Mouse (Mus musculus): Measurements from ENCODE around the gene Gm20388.
"Not testable (repeated sequence)": the region's sequence is repeated elsewhere in the genome, so short reads cannot be mapped to it uniquely, and the experiment has no call there.

Gm20388 gene

DNA sequence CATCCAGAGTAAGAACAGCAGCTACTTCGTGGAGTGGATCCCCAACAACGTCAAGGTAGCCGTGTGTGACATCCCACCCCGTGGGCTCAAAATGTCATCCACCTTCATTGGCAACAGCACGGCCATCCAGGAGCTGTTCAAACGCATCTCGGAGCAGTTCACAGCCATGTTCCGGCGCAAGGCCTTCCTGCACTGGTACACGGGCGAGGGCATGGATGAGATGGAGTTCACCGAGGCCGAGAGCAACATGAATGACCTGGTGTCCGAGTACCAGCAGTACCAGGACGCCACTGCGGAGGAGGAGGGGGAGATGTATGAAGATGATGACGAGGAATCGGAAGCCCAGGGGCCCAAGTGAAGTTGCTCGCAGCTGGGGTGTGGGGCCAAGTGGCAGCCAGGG is 3510.7 kb downstream of the Gm20388 start:
- DNase-seq (ENCODE audit: low spot score) = no peak

DNA sequence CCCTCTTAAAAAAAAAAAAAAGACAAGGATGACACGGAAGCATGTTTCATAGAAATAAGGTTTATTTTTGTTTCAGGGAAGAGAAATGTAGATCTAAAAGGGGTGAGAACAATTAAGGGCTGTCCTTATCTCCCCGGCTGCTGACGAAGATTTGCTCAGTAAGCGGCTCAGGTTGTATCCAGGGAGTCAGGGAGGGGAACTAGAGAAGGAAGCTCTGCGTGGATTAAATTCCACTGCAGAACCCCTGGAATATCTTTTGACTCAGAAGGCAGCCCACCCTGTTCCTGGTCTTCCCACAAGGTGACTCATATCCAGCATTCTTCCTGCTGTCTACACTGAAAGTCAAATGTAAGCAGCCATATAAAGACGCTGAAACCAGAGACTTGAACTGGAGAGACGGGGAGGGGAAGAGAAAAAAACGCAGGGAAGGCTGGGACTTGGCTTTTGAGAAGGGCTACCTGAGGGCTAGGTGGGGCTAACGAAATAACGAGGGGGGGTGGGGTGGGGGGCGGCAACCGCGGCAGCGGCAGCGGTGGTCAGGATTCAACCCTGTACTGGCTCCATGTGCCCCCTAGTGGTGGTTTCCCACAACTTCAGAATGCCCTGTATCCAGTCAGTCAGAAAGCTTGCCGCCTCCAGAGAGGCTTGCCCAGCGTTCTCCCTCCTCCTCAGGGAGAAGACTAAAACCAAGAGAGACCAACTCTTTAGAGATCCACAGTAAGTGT is 3511.6 kb downstream of the Gm20388 start:
- DNase-seq (ENCODE audit: low spot score) = peak; percentile 68

DNA sequence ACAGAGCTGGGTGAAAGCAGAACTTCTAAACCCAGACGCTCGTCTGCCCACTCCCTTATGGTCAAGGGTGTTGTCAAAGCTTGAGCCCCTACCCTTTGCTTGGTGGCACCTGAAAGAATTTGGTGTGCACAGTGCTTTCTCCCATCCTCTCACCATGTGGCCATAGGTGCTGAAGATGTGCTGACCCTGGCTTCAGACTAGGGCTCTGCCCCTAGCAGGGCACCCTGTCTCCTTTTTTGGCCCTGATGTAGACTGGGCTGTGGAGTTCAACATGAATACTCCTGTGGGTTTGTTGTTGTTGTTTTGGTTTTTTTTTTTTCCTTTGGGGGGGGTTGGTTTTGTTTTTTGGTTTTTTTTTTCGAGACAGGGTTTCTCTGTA is 3512.1 kb downstream of the Gm20388 start:
- no peak for DNase-seq (ENCODE audit: low spot score)

DNA sequence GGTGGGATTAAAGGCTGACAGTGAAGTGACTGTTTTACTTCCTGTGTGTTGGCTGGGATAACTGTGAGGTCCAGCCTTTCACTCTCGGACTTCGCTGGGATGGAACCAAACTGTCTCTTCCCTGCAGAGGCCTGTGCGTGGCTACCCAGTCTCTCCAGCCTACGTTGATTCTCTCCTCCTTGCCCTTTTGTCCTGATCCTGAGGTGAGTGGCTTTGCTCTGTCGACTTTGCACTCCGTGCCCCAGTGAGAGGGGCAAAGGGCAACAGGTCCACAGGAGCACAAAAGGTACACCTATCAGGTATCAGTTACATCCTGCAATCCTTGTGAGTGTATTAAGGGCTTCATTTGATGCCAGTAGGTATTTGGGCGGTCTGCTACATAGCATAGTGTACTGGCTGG is 3512.8 kb downstream of the Gm20388 start, which contains the start of gene Def8:
Gene Def8 (plus strand): TSS at position 87 of the 400 bp plus-strand sequence.
- DNase-seq (ENCODE audit: low spot score) = no peak

DNA sequence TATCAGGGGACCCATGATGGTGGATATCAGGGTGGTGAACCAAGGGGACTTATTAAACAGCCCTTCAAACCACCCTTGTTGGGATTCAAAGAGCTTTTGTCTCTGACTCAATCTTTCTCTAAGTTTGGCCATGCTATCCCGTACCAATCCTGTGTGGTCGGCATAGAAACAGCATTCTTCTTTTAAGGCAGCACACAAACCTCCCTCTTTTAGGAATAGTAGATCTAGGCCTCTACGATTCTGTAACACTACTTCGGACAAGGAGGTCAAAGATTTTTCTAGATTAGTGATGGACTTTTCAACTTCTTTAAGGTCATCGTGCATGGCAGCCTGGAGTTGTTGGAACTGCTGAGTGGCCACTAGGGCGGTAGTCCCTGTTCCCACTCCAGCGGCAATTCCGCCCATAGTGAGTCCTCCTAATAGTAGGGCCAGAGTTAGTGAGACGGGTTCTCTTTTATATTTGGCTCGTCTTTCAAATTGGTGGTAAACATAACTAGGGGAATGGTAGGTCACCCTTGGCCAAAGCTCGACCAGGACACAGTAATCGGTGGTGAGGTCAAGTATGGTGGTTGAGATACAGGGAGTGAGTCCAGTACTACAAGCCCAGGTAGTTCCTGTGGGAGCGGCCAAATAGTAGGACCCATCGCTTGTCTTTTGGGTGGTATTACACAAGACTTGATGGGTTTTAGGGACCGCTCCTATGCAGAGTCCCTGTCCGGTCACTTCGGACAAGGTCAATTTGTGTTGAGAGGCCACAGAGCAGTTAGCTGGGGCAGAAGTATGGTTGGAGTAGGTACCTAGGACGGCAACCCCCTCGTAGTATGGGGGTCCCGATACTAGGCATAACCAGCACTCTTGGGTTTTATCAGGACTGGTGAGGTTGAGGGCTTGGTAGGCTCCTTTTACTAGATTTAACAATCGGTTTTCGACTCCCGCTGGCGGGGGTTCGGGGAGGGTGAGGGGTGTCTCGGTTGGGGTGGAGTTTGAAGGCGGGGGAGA is 3516.2 kb downstream of the Gm20388 start:
- DNase-seq (ENCODE audit: low spot score) = no peak

DNA sequence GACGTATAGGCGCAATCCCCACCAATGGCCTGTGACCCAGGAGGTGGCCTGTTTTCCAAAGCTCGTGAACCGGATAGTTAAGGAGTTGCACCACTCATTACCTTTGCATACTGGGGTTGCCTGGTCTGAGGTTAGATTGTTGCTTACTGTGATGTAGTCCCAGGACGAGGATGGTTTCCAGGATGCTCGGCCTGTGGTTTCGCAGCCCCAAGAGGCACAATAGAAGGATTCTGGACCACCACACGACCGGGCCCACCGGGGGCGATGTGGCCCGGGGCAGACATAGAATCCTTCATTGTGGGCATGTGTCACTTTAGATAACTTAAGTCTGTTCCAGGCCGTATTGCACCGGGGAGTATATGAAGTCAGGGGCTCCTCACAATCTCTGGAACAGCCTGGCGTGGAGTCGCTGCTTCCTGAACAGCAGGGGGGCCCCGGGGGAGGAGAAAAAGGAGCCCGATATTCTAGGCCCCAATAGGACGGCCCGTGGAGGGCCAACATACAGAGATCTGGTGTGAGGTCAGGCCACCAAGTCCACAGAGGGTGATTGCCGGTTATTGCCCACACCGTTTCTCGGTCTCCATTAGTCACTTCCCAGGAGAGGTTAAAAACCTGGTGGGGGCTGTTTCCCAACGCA is 3517.1 kb downstream of the Gm20388 start:
- DNase-seq (ENCODE audit: low spot score) = no peak

DNA sequence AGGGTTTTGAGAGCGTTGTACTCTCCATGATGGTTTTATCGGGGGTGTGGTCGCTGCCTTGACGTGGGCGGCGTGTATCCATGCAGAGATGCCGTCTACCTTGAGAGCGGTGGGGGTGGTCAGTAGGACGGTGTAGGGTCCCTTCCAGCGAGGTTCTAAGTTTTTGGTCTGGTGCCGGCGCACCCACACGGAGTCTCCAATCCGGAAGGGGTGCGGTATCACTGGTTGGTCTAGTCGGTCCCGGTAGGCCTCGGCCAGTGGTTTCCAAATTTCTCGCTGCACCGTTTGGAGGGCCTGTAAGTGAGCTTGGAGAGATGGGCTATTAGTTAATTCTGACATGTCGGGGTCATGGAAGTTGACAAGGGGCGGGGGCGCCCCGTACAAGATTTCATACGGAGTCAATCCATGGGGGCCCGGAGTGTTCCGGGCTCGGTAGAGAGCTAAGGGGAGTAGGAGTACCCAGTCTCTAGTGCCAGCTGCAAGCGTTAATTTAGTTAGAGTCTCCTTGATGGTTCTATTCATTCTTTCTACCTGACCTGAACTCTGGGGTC is 3517.8 kb downstream of the Gm20388 start:
- no peak for DNase-seq (ENCODE audit: low spot score)

DNA sequence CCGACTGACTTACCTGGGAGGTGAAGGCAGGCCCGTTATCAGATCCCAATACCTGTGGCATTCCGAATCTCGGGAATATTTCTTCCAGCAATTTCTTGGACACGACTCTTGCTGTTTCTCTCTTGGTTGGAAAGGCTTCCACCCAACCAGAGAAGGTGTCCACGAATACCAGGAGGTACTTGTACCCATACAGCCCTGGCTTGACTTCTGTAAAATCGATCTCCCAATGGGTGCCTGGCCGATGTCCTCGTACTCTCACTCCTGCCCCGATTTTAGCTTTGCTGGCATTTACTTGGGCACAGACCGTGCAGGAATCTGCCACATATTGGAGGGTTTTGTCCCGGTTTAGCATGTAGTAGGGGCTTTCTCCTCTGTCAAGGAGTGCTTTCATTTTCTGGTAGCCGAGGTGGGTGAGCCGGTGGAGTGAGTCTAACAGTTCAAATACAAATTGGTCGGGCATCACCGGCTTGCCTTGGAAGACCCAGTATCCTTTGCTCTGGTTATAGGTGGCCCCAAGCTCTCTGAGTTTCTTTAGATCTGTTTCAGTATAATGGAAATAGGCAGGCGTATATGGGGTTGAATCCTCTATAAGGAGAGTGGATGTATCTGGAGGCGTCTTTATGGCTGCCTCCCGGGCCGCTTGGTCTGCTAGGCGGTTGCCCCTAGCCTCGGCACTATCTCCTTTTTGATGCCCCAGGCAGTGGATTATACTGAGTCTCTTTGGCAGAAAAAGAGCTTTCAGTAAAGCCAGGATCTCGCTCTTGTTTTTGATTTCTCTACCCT is 3518.5 kb downstream of the Gm20388 start:
- DNase-seq (ENCODE audit: low spot score) = no peak

DNA sequence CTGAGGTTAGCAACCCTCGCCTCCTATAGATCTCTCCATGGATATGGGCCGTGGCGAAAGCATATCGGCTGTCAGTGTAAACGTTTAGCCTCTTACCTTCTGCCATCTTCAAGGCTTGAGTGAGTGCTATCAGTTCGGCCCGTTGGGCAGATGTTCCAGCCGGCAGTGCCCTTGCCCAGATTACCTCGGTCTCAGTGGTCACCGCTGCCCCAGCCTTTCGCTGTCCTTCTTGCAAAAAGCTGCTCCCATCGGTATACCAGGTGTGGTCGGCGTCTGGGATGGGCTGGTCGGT is 3519.0 kb downstream of the Gm20388 start:
- DNase-seq (ENCODE audit: low spot score) = not testable (repeated sequence)

DNA sequence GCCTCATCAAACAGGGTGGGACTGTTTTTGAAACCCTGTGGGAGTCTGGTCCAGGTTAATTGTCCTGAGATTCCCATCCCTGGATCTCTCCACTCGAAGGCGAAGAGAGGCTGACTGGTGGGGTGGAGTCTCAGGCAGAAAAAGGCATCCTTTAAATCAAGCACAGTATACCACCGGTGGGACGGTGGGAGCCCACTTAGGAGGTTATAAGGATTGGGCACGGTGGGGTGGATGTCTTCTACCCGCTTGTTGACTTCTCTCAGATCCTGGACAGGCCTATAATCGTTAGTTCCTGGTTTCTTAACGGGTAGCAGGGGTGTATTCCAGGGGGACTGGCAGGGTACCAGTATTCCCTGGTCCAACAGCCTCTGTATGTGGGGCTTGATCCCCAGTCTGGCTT is 3520.3 kb downstream of the Gm20388 start:
- DNase-seq (ENCODE audit: low spot score) = not testable (repeated sequence)

DNA sequence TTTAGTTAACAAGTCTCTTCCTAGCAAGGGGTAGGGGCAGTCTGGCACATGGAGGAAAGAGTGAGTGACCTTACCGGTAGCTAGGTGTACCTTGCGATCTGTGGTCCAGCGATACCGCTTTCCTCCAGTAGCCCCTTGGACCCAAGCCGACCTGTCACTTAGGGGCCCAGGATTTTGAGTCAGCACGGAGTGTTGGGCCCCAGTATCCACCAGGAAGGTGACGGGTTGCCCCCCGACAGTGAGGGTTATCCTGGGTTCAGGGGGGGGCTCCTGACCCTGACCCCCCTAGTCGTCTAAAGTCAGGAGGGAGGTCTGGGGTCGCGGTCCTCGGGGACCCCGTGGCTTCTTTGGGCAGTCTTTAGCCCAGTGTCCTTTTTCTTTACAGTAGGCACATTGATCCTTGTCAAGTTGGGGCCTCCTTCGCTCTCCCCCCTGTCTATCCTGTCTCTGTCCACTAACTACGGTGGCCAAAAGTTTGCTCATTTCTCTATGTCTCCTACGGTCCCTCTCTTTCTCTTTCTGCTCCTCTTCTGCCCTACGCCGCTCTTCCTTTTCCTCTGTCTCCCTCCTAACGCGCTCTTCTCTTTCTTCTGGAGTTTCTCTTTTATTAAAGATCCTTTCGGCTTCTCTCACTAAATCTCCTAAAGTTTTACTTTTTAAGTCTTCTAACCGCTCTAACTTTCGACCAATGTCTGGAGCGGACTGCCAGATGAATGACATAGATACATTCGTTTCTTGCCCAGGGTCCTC is 3521.2 kb downstream of the Gm20388 start:
- DNase-seq (ENCODE audit: low spot score) = no peak

DNA sequence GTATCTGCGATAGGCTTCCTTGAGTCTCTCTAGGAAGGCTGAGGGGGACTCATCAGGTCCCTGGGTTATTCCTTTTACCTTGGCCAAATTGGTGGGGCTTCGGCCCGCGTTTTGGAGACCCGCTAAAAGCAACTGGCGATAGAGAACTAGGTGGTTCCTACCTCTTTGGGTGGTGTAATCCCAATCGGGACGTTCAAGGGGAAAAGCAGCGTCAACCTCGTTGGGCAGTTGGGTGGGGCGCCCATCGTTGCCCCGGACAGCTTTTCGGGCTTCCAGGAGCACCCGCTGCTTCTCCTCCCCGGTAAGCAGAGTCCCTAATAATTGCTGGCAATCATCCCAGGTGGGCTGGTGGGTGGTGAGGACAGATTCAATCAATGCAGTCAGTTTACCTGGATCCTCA is 3521.7 kb downstream of the Gm20388 start:
- DNase-seq (ENCODE audit: low spot score) = no peak

DNA sequence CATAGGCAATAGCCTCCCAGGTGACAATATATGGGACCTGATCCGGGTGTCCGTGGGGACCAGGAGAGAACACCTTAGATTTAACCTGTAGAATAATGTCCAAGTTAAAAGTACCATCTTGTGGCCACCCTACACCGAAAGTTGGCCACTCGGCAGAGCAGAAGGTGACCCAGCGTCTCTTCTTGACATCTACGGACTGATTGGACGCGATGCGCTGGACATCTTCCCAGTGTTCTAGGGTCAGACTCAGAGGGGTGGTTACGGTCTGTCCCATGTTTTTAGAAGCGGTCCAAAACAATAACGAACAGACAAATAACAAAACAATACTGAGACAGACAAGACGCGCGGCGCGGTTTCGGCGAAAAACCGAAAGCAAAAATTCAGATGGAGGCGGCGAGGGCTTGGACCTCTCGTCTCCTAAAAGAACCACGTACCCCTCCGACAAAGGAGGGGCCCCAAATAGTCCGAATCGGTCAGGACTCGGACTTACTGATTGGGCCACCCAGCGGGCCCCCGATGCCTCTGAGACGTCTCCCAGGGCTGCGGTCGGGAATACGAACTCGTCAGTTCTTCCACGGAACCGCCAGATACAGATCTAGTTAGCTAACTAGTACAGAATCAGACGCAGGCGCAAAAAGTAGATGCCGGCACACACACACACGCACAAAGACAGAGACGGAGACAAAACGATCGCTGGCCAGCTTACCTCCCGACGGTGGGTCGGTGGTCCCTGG is 3522.8 kb downstream of the Gm20388 start:
- not testable (repeated sequence) for DNase-seq (ENCODE audit: low spot score)

DNA sequence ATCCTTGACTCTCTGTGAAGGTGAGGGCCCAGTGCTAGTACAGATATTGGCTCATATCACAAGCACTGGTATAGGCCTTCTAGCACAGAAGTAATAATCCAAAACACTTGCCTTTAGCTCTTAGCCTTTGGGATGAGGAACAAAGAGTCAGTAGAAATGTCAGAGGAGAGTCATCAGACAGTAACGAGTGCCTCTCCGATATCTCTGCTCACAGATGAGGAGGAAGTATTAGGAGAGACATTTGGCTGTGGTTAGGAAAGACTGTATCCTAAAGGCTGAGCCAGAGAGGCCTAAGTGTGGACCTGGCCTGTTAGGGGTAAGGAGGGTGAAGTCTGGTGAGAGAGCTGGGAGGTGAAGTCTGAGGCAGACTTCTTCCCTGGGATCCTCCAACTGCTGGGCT is 3531.1 kb downstream of the Gm20388 start:
- DNase-seq (ENCODE audit: low spot score) = no peak

DNA sequence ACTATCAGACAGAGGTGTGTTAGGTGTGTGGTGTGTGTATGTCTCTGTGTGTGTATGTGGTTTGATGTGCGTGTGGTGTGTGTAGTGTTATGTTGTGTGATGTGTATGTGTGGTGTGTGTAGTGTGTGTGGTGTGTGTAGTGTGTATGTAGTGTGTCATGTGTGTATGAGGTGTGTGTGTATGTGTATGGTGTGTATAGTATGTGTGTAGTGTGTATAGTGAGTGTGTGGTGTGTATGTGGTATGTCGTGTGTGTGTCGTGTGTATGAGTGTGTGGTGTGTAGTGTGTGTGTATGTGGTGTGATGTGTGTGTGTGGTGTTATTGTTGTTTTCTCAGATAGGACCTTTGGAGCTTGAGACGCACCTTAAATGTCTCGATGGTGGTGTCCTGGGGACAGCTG is 3531.7 kb downstream of the Gm20388 start:
- no peak for DNase-seq (ENCODE audit: low spot score)

DNA sequence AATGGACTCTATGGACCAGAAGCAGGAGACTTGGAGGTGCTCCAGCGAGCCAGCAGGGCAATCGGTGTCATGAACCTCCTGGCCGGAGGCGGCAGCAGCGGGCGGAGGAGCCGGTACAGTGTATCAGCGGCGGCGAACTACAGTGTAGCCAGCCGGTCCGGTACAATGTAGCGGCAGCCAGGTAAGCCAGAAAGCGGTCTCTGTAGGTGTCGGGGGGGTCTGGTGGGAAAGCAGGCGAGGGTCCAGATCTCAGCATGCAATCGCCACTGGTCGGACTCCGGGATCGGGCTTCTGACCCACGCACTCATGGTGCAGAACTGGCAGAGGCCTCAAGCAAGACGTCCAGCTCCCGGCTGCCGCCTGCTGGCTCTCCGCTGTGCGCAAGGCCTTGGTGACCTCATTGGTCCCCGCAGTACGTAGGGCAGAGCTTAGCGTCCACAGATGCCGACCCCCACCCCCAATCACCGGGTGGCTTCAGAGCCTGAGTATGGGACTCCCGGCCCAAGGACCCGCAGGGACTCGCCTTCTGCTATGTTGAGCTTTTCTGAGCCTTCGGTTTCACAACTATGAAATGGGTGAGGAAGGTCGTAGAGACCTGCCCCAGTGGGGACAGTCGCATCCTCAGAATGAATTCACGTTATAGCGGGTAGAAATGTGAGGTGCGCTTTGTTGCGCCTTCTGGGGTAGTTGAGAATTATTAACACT is 3532.4 kb downstream of the Gm20388 start:
- DNase-seq (ENCODE audit: low spot score) = peak; percentile 88

DNA sequence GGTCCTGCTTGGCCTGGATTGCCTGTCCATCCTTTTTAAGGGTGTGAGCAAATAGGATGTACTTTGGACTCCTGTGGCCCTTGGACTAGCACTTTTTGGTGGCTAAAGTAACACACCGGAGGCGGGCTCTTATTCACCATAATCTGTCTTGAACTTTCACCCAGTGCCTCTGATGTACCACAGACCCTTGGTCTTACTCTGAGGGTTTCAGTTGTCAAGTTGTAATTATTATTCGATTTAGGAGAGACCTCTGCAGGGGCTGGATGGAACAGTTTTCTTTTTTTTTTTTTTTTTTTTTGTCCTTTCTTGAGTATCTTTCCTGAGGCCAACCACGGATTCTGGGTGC is 3532.9 kb downstream of the Gm20388 start:
- DNase-seq (ENCODE audit: low spot score) = peak; percentile 21

DNA sequence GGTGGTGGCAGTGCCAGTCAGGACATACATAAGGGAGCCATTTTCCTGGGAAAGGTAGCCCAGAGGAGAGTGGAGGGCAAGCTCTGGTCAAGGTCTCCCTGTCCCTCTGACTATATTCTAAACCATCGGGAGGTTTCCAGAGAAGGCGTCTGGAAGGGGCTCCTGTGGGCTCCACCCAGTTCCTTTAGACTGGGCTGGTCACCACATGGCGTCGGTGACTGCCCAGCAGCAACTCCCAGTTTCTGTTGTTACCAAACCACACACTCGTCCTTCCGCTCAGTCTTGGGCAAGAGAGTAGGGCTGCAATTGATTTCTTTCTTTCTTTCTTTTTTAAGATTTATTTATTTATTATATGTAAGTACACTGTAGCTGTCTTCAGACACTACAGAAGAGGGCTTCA is 3533.5 kb downstream of the Gm20388 start:
- DNase-seq (ENCODE audit: low spot score) = no peak

DNA sequence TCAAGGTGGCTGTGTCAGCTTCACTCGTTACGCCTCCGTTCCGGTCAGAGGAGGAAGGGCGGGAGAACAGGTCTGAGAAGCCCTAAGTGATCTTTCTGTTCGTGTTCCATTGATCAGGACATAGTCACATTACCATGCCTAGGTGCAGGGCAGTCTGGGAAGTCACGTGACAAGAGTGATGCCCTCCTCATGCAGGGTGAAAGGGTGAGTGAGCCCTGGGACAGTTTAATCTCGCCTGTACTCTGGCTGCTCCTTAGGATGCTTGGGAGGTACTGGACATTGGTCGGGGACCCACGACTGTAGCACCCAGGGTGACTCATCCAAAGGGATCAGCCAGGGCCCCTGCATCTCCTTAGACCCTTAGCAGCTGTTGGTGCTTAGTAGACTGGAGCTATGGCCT is 3535.3 kb downstream of the Gm20388 start:
- DNase-seq (ENCODE audit: low spot score) = peak; percentile 1

DNA sequence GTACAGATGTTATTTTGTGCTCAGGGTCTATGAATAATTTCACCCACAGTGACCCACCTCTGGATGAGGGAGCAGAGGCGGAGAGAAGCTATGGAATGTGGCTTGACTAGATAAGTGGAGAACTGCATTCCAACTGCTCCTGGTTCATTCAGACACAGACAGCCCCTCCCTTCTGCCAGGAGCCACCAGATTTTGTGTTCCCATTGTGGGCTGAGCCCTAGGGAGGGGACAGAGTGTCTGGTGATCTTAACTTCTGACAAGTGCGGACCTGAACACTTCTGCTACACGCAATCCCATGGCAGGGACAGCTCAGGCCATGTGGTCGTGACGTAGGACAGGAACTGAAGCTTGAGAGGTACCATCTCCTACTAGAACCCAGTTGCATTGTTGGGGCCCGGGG is 3536.2 kb downstream of the Gm20388 start:
- peak; percentile 1 for DNase-seq (ENCODE audit: low spot score)

All from adipocyte (in vitro differentiated cells).